Mouse (Mus musculus) forebrain, embryonic 11.5 days (tissue): ENCODE measurements at regions not wholly inside any gene's neighbourhood (a gene's known extent, or its start where the extent isn't known, plus 50 kb on each side); places are given as distances from the start of the nearest gene placed in this dataset.

Experiments used
- ATAC-seq: fragments of 200-750 bp; cut with Nextera tagmentation; replicated peaks from 2 replicates; pipeline ENCODE4 v1.8.0; 2017; ENCODE audit warnings: moderate TSS enrichment; ENCODE audit not compliant: low FRiP score
- DNase-seq: peaks from one replicate; pipeline ENCODE4 v3.0.0-alpha.2; 2017; ENCODE audit warnings: low spot score
- H3K27ac ChIP-seq: fragments of 300-500 bp; sonication (generic); 2 replicates; pipeline ENCODE4 v1.5.1; 2014; ENCODE audit warnings: low read depth, low read length
- H3K27me3 ChIP-seq: fragments of 300-500 bp; sonication (generic); 2 replicates; pipeline ENCODE4 v1.6.1; 2014; ENCODE audit warnings: mild to moderate bottlenecking, low read length, mixed read lengths; ENCODE audit not compliant: control insufficient read depth, insufficient read depth
- H3K36me3 ChIP-seq: fragments of 300-500 bp; sonication (generic); 2 replicates; pipeline ENCODE4 v1.6.1; 2014; ENCODE audit warnings: mild to moderate bottlenecking, low read length, moderate library complexity, mixed read lengths; ENCODE audit not compliant: control insufficient read depth, insufficient read depth
- H3K4me1 ChIP-seq: fragments of 300-500 bp; sonication (generic); replicated peaks from 2 replicates; pipeline ENCODE4 v1.6.1; 2014; ENCODE audit warnings: low read length, mixed read lengths; ENCODE audit not compliant: control insufficient read depth, insufficient read depth
- H3K4me2 ChIP-seq: fragments of 300-500 bp; sonication (generic); 2 replicates; pipeline ENCODE4 v1.6.1; 2014; ENCODE audit warnings: low read depth, mild to moderate bottlenecking, low read length, moderate library complexity, mixed read lengths; ENCODE audit not compliant: severe bottlenecking
- H3K4me3 ChIP-seq: fragments of 300-500 bp; sonication (generic); 2 replicates; pipeline ENCODE4 v1.5.1; 2014; ENCODE audit warnings: low read depth, low read length
- H3K9ac ChIP-seq: fragments of 300-500 bp; sonication (generic); 2 replicates; pipeline ENCODE4 v1.6.1; 2014; ENCODE audit warnings: low read length
- H3K9me3 ChIP-seq: fragments of 300-500 bp; sonication (generic); 2 replicates; pipeline ENCODE4 v1.6.1; 2016; ENCODE audit warnings: low read length, mixed read lengths; ENCODE audit not compliant: control insufficient read depth
- WGBS: fragments of 180-500 bp; shearing (Covaris S2); extraction: QIAGEN DNeasy Blood & Tissue Kit; methylation state at CpG from one replicate; pipeline ENCODE4 v1.1.7; 2014; 5-methylcytosine and 5-hydroxymethylcytosine counted together

DNA sequence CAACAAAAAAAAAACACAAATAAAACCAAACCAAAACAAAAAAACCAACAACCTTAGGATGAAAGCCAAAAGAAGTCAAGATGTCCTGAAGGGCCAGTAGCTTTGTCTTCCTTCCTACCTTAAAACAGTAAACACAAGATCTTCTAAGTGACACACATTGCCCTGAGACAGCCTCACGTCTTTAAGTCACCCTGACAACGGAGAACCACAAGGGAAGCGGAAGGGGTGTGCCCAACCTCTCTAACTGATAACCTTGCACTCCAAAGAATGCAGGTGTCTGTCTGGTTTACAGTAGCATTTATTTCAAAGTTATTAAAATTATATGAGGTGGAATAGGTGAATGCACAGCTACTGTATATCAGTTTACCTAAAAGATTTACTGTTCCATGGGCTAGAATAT is 105.7 kb upstream of the Pcgf5 start:
- ATAC-seq: no peak
- H3K9me3 ChIP-seq: no peaks in the 10 kb centered on the region
- WGBS: 85% methylated on average over 3 of the region's 3 CpGs
- no peak overlapping the region for H3K4me3 ChIP-seq
- no peaks in the 10 kb centered on the region for H3K4me1 ChIP-seq
- no peak overlapping the region for H3K27ac ChIP-seq
- no peak overlapping the region for H3K4me2 ChIP-seq
- no peaks in the 10 kb centered on the region for H3K36me3 ChIP-seq
- H3K27me3 ChIP-seq: no peaks in the 10 kb centered on the region
- no peak overlapping the region for H3K9ac ChIP-seq
- no peak for DNase-seq

DNA sequence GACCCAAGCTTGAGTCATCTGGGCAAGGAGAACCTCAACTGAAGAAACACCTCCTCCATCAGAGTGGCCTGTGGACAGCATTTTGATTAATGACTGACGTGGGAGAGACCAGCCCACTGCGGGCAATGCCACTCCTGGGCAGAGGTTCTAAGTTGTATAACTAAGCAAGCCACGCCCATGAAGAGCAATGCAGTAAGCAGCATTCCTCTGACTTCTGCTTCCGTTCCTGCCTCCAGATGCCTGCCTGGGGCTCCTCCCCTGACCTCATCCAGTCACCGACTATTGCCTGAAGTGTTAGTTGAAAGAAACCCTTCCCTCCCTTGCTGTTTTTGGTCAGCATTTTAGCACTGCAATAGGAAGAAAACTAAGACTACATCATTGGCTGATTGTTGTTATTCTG is 105.2 kb upstream of the Pcgf5 start:
- DNase-seq (no peak), ATAC-seq (no peak)
- no peak overlapping the region for H3K9ac ChIP-seq
- no peaks in the 10 kb centered on the region for H3K4me1 ChIP-seq
- H3K4me3 ChIP-seq: no peak overlapping the region
- H3K9me3 ChIP-seq: no peaks in the 10 kb centered on the region
- no peak overlapping the region for H3K4me2 ChIP-seq
- WGBS: 78% methylated on average over 5 of the region's 5 CpGs
- no peak overlapping the region for H3K27ac ChIP-seq
- H3K36me3 ChIP-seq: no peaks in the 10 kb centered on the region
- H3K27me3 ChIP-seq: no peaks in the 10 kb centered on the region

DNA sequence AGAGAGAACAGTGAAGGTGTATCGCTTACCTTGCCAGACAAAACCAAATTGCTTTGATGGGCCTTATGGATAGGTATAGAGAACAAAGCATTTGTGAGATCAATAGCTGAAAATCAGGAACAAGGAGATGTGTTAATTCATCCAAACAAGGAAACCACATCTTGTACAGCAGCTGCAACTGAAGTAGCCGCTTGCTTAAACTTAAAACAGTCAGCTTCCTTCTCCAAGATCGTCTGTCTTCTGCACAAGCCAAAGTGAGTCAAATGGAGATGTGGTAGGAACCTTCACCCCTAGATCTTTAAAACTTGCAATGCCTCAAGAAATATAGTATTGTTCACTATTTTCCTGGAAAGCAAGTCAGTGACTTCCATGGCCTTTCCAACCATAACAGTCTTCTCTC is 95.6 kb upstream of the Pcgf5 start:
- no peak for ATAC-seq
- H3K27me3 ChIP-seq: no peaks in the 10 kb centered on the region
- no peak for DNase-seq
- no peak overlapping the region for H3K27ac ChIP-seq
- H3K4me3 ChIP-seq: no peak overlapping the region
- no peak overlapping the region for H3K9ac ChIP-seq
- H3K4me1 ChIP-seq: no peaks in the 10 kb centered on the region
- H3K4me2 ChIP-seq: no peak overlapping the region
- no peaks in the 10 kb centered on the region for H3K36me3 ChIP-seq
- no peaks in the 10 kb centered on the region for H3K9me3 ChIP-seq
- 94% methylated on average over 3 of the region's 3 CpGs for WGBS

DNA sequence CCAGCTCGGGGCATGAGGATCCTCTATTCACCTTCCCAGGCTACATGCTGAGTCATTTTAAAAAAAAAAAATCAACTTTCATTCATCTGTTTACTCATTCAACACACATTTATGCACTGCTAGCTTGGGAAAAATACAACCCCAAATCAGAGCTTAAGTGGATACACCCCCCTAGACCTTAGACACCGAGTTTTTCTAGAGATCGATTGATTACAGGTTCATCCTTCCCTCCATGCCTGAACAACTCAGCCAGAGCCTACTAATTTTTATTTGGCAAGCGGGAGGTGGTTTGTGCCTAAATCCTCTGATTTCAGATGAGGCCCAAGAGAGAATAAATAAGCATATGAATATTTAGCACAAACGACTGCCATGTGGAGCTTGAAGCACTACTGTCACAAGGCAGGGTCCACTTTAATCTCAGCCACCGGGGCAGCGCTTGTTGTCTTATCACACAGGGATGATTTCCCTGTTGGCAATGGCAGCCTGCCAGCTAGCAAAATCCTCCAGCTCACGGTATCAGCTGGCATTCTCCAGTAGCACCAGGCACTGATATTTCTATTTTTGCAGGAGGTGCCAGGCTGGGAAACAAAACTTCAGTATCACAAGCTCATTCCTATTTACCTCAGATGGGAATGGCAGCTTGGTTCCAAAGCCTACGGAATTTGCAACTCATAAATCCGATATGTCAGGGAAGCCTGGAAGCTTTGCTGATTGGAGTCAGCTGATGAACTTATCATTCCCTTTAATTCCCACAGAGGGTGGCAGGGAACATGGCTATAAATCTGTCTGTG is 90.2 kb upstream of the Pcgf5 start:
- no peaks in the 10 kb centered on the region for H3K4me1 ChIP-seq
- no peak overlapping the region for H3K4me3 ChIP-seq
- DNase-seq: no peak
- H3K27me3 ChIP-seq: no peaks in the 10 kb centered on the region
- no peak overlapping the region for H3K9ac ChIP-seq
- WGBS: 84% methylated on average over 10 of the region's 10 CpGs
- H3K27ac ChIP-seq: no peak overlapping the region
- H3K4me2 ChIP-seq: no peak overlapping the region
- H3K9me3 ChIP-seq: no peaks in the 10 kb centered on the region
- H3K36me3 ChIP-seq: no peaks in the 10 kb centered on the region
- no peak for ATAC-seq

DNA sequence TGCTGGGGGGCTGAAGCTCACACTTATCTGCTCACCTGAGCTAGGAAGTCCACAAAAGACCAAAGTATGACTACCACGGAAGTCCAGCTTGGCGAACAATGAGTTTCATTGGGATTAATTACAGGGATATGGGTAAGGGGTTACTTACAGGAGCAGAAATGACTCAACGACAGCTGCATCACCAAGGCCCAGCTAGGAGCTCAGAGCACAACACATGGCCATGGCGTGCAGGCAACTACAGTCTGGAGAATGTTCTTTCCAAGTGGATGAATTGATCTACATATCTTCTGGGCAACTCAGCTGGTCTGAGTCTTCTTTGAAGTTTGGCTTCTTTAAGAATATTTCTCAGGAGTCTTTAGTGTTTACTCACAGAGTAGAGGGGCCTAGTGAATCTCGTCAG is 86.3 kb upstream of the Pcgf5 start:
- no peak overlapping the region for H3K4me3 ChIP-seq
- H3K9ac ChIP-seq: no peak overlapping the region
- H3K36me3 ChIP-seq: no peaks in the 10 kb centered on the region
- H3K27me3 ChIP-seq: no peaks in the 10 kb centered on the region
- no peak overlapping the region for H3K4me2 ChIP-seq
- no peaks in the 10 kb centered on the region for H3K4me1 ChIP-seq
- 87% methylated on average over 5 of the region's 5 CpGs for WGBS
- H3K27ac ChIP-seq: no peak overlapping the region
- no peaks in the 10 kb centered on the region for H3K9me3 ChIP-seq
- DNase-seq (no peak), ATAC-seq (no peak)

DNA sequence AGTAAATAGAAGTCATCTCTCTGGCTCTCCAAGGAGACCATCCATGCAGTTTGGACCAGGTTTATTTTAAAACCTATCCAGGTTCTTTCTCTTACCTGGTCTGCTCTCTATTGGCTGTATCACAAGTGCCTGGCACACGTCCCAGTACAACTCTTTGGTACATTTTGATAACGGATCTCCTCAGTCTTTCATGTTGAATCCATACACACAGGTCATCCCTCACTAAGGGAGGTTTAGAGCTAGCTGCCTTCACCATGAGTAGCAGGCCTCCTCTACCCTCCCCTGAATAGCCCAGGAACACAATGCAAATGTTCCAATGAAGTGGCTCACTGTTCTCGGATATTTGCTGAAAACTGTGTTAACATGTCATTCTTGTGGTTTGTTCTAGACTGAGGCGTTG is 84.2 kb upstream of the Pcgf5 start:
- H3K4me3 ChIP-seq: no peak overlapping the region
- H3K4me1 ChIP-seq: no peaks in the 10 kb centered on the region
- H3K27ac ChIP-seq: no peak overlapping the region
- no peak overlapping the region for H3K9ac ChIP-seq
- DNase-seq (no peak), ATAC-seq (no peak)
- no peaks in the 10 kb centered on the region for H3K27me3 ChIP-seq
- H3K4me2 ChIP-seq: no peak overlapping the region
- no peaks in the 10 kb centered on the region for H3K36me3 ChIP-seq
- H3K9me3 ChIP-seq: no peaks in the 10 kb centered on the region
- WGBS: 86% methylated on average over 4 of the region's 4 CpGs

DNA sequence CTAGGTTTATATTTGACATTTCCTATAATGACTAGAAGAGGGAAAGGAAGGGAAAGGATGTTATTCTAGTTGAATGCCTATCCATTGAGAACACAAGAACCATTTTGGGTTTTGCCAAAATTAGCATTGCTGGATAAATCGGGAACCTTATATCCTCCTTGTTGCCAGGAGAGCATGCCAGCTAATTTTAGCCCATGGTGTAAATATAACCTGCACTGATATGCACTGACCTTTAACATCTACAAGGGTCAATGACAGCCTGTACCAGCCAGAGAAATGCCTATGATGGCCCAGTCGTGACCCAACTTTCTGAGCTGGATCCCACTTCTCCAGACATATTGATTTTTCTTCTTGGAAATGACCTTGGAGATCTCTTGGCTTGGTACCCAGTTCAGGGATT is 83.7 kb upstream of the Pcgf5 start:
- DNase-seq (no peak), ATAC-seq (no peak)
- no peak overlapping the region for H3K9ac ChIP-seq
- no peaks in the 10 kb centered on the region for H3K27me3 ChIP-seq
- no peak overlapping the region for H3K4me2 ChIP-seq
- H3K4me1 ChIP-seq: no peaks in the 10 kb centered on the region
- H3K27ac ChIP-seq: no peak overlapping the region
- H3K4me3 ChIP-seq: no peak overlapping the region
- no peaks in the 10 kb centered on the region for H3K36me3 ChIP-seq
- 86% methylated on average over 2 of the region's 2 CpGs for WGBS
- H3K9me3 ChIP-seq: no peaks in the 10 kb centered on the region

DNA sequence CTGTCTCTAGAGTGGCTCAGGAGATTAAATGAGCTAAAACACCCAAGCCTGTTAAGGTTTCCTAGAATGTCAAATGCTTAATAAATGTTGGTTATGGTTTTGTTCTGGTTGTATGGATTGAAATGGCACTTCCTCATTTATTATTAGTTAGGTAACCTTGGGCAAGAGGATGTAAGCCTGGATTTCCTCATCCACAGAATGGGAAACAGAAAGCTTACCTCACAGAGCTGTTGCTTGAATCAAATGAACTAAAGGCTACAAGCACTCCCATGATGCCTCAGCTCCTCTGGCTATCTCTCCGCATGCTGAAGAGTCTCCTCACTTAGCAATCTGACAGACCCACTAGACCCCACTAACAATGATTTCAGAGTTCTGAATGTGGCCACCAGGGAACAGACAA is 82.8 kb upstream of the Pcgf5 start:
- WGBS: 97% methylated on average over 1 of the region's 1 CpGs
- Histone ChIP-seq H3K36me3 (no peaks in the 10 kb centered on the region), H3K9ac (no peak overlapping the region), H3K4me2 (no peak overlapping the region), H3K4me1 (no peaks in the 10 kb centered on the region), H3K27ac (no peak overlapping the region), H3K4me3 (no peak overlapping the region), H3K9me3 (no peaks in the 10 kb centered on the region), H3K27me3 (no peaks in the 10 kb centered on the region)
- no peak for ATAC-seq
- no peak for DNase-seq

DNA sequence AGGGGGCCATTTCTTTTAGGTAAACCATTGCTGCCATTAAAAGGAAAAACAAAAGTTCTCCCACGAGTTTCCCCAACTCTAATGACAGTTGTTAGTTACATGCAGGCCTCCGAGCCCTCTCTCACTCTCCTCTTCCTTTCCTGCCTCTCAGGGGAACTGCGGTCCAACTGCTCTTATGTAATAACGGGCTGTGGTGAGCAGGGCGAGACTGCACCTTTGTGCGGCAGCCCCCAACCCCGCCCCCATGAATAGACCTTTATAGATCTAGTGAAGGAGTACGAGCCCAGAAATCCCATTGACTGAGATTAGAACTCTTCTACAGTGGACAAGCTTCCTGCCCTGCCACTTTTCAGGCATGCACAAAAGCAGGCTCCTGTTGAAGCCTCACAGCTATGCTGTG is 81.8 kb upstream of the Pcgf5 start:
- 48% methylated on average over 8 of the region's 8 CpGs for WGBS

More for the DNA sequence above, 81.8 kb upstream of the Pcgf5 start:
- no peaks in the 10 kb centered on the region for H3K9me3 ChIP-seq
- no peaks in the 10 kb centered on the region for H3K27me3 ChIP-seq
- DNase-seq (no peak), ATAC-seq (no peak)
- H3K27ac ChIP-seq: no peak overlapping the region
- no peaks in the 10 kb centered on the region for H3K4me1 ChIP-seq
- no peak overlapping the region for H3K4me2 ChIP-seq
- H3K4me3 ChIP-seq: no peak overlapping the region
- no peaks in the 10 kb centered on the region for H3K36me3 ChIP-seq
- no peak overlapping the region for H3K9ac ChIP-seq
